Mouse (Mus musculus) thymus, adult 2 months (tissue): ENCODE results near the gene St7l. TPM values are rescaled to one million over a fixed set of nuclear protein-coding genes. Genes with fewer than 3 reads are reported as not detected.

Experiments
- DNase-seq: peaks from one replicate; pipeline ENCODE4 v3.0.0; 2021
- H3K27ac ChIP-seq: fragments of 200-500 bp; 2 replicates; pipeline ENCODE4 v1.5.1; 2012; ENCODE audit warnings: low read length, control low read depth; ENCODE audit not compliant: control insufficient read depth, insufficient read depth
- H3K27me3 ChIP-seq: fragments of 200-500 bp; 2 replicates; pipeline ENCODE4 v1.6.1; 2012; ENCODE audit warnings: mild to moderate bottlenecking, low read length, moderate library complexity, mixed read lengths; ENCODE audit not compliant: control insufficient read depth, insufficient read depth
- H3K36me3 ChIP-seq: fragments of 200-500 bp; 2 replicates; pipeline ENCODE4 v1.6.1; 2012; ENCODE audit warnings: mild to moderate bottlenecking, low read length, moderate library complexity; ENCODE audit not compliant: control insufficient read depth, insufficient read depth
- H3K4me1 ChIP-seq: fragments of 200-500 bp; replicated peaks from 2 replicates; pipeline ENCODE4 v1.6.1; 2012; ENCODE audit warnings: low read length; ENCODE audit not compliant: control insufficient read depth, insufficient read depth
- H3K4me3 ChIP-seq: fragments of 200-500 bp; 2 replicates; pipeline ENCODE4 v1.5.1; 2012; ENCODE audit warnings: mild to moderate bottlenecking, low read length, control low read depth, moderate library complexity; ENCODE audit not compliant: control insufficient read depth, insufficient read depth
- CTCF ChIP-seq: fragments of 200-500 bp; IDR thresholded peaks from 2 replicates; pipeline ENCODE4 v1.5.1; 2012; ENCODE audit warnings: mild to moderate bottlenecking, control low read depth, low read length, moderate library complexity, borderline replicate concordance; ENCODE audit not compliant: control insufficient read depth, poor library complexity, insufficient read depth; ENCODE audit errors: extremely low read depth
- POLR2A ChIP-seq: fragments of 200-500 bp; IDR thresholded peaks from 2 replicates; pipeline ENCODE4 v1.6.1; 2012; ENCODE audit warnings: mild to moderate bottlenecking, low read length, control low read depth, moderate library complexity; ENCODE audit not compliant: control insufficient read depth, poor library complexity, insufficient read depth; ENCODE audit errors: extremely low read depth
- WGBS: fragments of 180-500 bp; shearing (Covaris S2); methylation state at CpG from one replicate; pipeline ENCODE4 v1.1.7; 2018; 5-methylcytosine and 5-hydroxymethylcytosine counted together
- polyA plus RNA-seq: library from polyadenylated mRNA; depleted of rRNA; stranded (reverse); fragments of >200 nt; gene quantifications from 2 replicates; pipeline ENCODE4 v1.2.3, GENCODE M21; 2012

St7l gene
- polyA plus RNA-seq, 1 experiment: 13.6 TPM

DNA sequence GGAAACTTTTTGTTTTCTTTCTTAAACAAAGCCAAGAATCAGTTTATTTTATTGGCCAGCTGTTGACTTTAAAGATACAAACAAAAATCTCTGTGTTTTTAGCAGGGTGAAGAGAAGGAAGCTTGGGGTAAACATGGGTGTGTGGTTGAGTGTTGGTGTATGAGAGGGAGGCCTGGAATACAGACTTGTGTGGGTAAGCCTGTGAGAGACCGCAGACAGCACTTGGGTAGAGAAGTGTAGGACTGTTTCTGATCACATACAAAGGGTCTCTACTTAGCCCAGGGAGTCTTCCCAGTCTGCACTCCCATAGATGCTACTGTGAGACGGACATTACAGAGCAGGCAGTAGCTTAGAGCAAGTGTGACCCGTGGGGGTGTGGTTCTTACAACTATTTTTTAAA lies 24.8 kb downstream of the St7l start:
- Histone ChIP-seq H3K27ac (no peak overlapping the region), H3K27me3 (no peaks in the 10 kb centered on the region), H3K36me3 (peaks cover 3% of the 10 kb centered on the region; the same call in 1 of the 2 replicates), H3K4me3 (no peak overlapping the region), H3K4me1 (no peaks in the 10 kb centered on the region)
- 93% methylated on average over 3 of the region's 3 CpGs for WGBS
- TF ChIP-seq CTCF (no peak), POLR2A (no peak)
- no peak for DNase-seq

DNA sequence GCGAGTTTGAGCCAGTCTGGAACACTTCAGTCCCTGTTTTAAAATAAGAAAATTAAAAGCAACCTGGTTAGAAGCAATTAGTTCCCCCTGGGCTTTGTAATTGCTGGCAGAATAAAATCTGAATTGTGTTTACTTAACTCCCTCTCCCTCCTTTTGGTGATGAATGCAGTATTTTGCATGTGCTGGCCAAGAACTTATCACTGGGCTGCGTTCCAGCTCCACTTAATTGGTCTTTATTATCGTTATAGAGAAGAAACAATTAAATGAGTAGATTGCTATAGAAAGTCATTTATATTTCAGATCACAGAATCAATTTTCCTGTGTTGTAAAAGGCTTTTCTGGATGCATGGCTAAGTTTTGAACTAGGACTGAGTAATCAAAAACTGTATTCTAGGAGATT lies 32.3 kb downstream of the St7l start:
- TF ChIP-seq POLR2A: no peak
- no peak for TF ChIP-seq CTCF
- H3K27me3 ChIP-seq: no peaks in the 10 kb centered on the region
- DNase-seq: no peak
- no peaks in the 10 kb centered on the region for H3K4me1 ChIP-seq
- H3K4me3 ChIP-seq: no peak overlapping the region
- H3K36me3 ChIP-seq: peaks cover 16% of the 10 kb centered on the region
- 98% methylated on average over 3 of the region's 3 CpGs for WGBS
- no peak overlapping the region for H3K27ac ChIP-seq

DNA sequence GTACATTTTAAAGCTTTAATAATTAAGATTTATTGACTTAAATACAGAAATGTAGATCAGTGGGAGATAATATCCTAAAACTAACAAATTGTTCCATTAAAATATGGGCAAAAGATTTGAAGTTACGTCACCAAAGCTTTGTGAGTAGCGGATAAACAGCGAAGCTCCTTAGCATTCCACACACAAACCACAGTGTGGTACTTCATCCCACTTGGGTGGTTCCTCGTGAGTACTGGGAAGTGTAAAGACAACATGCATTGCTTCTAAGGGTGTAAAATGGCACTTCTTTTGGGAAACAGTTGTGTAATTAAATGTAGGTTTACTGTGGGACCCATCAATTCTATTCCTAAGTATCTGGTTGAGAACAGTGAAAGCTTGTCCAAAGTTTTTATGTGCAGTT lies 37.3 kb downstream of the St7l start:
- Histone ChIP-seq H3K27ac (no peak overlapping the region), H3K4me1 (no peaks in the 10 kb centered on the region), H3K27me3 (no peaks in the 10 kb centered on the region), H3K36me3 (peaks cover 6% of the 10 kb centered on the region), H3K4me3 (no peak overlapping the region)
- TF ChIP-seq CTCF: no peak
- no peak for DNase-seq
- WGBS: 97% methylated on average over 4 of the region's 4 CpGs

DNA sequence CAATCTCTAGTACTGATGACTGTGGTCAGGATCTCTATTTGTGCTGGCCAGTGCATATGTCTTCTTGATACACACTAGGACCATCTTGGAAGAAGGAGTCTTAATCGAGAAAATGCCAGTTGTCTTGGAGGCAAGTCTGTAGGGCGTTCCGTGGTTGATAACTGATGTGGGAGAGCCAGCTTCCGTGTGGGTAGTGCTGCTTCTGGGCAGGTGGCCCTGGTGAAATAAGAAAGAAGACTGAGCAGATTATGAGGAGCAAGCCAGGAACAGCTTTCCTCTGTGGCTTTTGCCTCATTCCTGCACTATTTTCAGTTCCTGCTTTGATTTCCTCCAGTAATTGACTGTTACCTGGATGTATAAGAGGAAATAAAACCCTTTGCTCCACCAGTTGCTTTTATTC lies 41.6 kb downstream of the St7l start:
- no peaks in the 10 kb centered on the region for H3K4me1 ChIP-seq
- H3K27me3 ChIP-seq: no peaks in the 10 kb centered on the region
- TF ChIP-seq POLR2A (no peak), CTCF (no peak)
- H3K36me3 ChIP-seq: peaks cover 5% of the 10 kb centered on the region; the same call in 1 of the 2 replicates
- 87% methylated on average over 4 of the region's 4 CpGs for WGBS
- no peak overlapping the region for H3K27ac ChIP-seq
- no peak for DNase-seq
- H3K4me3 ChIP-seq: no peak overlapping the region

DNA sequence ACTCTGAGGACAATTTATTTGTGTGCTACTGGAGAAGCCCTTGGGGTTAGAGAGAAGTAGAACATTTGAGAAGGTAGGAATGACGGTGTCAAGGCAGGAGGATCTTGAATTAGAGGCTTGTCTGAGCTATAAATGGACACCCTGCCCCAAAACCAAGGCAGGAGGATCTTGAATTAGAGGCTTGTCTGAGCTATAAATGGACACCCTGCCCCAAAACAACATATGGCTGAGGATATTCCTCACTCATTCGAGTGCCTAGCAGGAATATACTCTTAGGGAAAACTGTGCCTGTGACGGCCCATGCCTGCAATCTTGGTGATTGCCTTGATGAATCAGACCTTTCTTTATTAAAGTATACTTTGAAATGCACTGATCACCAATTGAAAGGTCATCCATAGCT lies 42.2 kb downstream of the St7l start:
- H3K36me3 ChIP-seq: peaks cover 5% of the 10 kb centered on the region; the same call in 1 of the 2 replicates
- H3K4me1 ChIP-seq: no peaks in the 10 kb centered on the region
- H3K27me3 ChIP-seq: no peaks in the 10 kb centered on the region
- TF ChIP-seq POLR2A (no peak), CTCF (no peak)
- no peak overlapping the region for H3K27ac ChIP-seq
- WGBS: 96% methylated on average over 3 of the region's 3 CpGs
- no peak overlapping the region for H3K4me3 ChIP-seq
- DNase-seq: no peak

DNA sequence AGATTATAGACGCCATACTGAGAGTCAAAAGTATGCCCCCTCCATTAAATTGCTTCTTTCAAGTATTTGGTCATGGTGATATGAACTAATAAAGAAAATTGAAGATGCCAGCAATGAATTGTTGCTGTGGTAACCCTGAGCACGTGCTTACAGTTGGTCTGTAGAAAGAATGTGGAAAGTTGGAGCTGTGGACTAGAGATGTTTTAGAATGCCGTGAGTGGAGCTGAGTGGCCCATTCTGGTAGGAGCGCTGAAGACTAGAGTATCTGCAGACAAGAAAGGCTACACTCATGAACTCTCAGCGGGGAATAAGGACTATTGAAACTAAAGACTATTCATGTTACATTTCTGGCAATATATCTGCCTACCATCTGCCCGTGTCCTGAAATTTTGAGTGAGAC lies 45.4 kb downstream of the St7l start:
- no peaks in the 10 kb centered on the region for H3K27me3 ChIP-seq
- H3K4me3 ChIP-seq: no peak overlapping the region
- H3K4me1 ChIP-seq: no peaks in the 10 kb centered on the region
- 96% methylated on average over 6 of the region's 6 CpGs for WGBS
- H3K36me3 ChIP-seq: peaks cover 5% of the 10 kb centered on the region; the same call in 1 of the 2 replicates
- no peak overlapping the region for H3K27ac ChIP-seq
- no peak for DNase-seq
- no peak for TF ChIP-seq CTCF
- no peak for TF ChIP-seq POLR2A

DNA sequence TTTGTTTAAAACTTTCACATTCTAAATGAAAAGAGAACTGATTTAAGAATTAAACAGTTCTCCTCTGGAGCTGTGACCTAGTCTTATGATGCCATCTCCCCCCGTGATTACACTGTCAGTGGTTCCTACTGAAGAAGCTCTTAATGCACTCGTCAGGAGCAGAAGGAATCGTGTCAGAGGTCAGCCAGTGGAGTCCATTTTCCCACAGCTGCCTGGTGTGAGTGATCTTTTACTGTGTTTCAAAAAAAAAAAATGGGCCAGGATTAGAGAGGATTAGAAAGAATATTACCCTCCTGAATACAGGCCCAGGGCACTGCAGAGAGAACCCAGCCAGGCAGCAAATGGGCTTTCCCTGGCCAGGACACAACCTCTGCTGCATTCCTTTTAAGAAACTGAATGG lies 51.2 kb downstream of the St7l start:
- DNase-seq: no peak
- Histone ChIP-seq H3K27me3 (no peaks in the 10 kb centered on the region), H3K36me3 (no peaks in the 10 kb centered on the region; the same call in 1 of the 2 replicates), H3K27ac (no peak overlapping the region), H3K4me3 (no peak overlapping the region), H3K4me1 (no peaks in the 10 kb centered on the region)
- TF ChIP-seq CTCF: no peak
- no peak for TF ChIP-seq POLR2A
- WGBS: 98% methylated on average over 3 of the region's 3 CpGs
